Mouse (Mus musculus): ENCODE data around the gene Fam53b.

The Fam53b gene

GRCm38 (mm10) chr7:132765629-132766186, 48.0 kb downstream of the Fam53b start:
- no peak for DNase-seq (ENCODE audit: low spot score)

- no peak for DNase-seq (ENCODE audit: low spot score)
These were observed 48.7 kb downstream of the Fam53b start for GRCm38 (mm10) chr7:132764896-132765491.

GRCm38 (mm10) chr7:132764314-132764713, 49.4 kb downstream of the Fam53b start:
- no peak for DNase-seq (ENCODE audit: low spot score)

- no peak for DNase-seq (ENCODE audit: low spot score)
These were observed 49.8 kb downstream of the Fam53b start for GRCm38 (mm10) chr7:132763911-132764310.

- no peak for DNase-seq (ENCODE audit: low spot score)
These were observed 50.3 kb downstream of the Fam53b start for GRCm38 (mm10) chr7:132763351-132763750.

- no peak for DNase-seq (ENCODE audit: low spot score)
These were observed 52.3 kb downstream of the Fam53b start for GRCm38 (mm10) chr7:132761409-132761808.

- no peak for DNase-seq (ENCODE audit: low spot score)
These were observed 53.0 kb downstream of the Fam53b start for GRCm38 (mm10) chr7:132760589-132761180.

- DNase-seq (ENCODE audit: low spot score), result no peak
These were observed 53.8 kb downstream of the Fam53b start for GRCm38 (mm10) chr7:132759926-132760325.

- DNase-seq (ENCODE audit: low spot score), result no peak
These were observed 54.2 kb downstream of the Fam53b start for GRCm38 (mm10) chr7:132759405-132759891.

GRCm38 (mm10) chr7:132758875-132759274, 54.8 kb downstream of the Fam53b start:
- no peak for DNase-seq (ENCODE audit: low spot score)

GRCm38 (mm10) chr7:132756325-132756724, 57.4 kb downstream of the Fam53b start:
- no peak for DNase-seq (ENCODE audit: low spot score)

- DNase-seq (ENCODE audit: low spot score), result no peak
These were observed 59.3 kb downstream of the Fam53b start for GRCm38 (mm10) chr7:132754389-132754750.

GRCm38 (mm10) chr7:132753518-132754388, 59.9 kb downstream of the Fam53b start:
- no peak for DNase-seq (ENCODE audit: low spot score)

- DNase-seq (ENCODE audit: low spot score), result no peak
These were observed 62.0 kb downstream of the Fam53b start for GRCm38 (mm10) chr7:132751716-132752115.

- no peak for DNase-seq (ENCODE audit: low spot score)
These were observed 64.2 kb downstream of the Fam53b start for GRCm38 (mm10) chr7:132749504-132749903.

GRCm38 (mm10) chr7:132748076-132748769, 65.5 kb downstream of the Fam53b start:
- no peak for DNase-seq (ENCODE audit: low spot score)

GRCm38 (mm10) chr7:132747096-132747495, 66.6 kb downstream of the Fam53b start:
- no peak for DNase-seq (ENCODE audit: low spot score)

GRCm38 (mm10) chr7:132742912-132743311, 70.8 kb downstream of the Fam53b start:
- no peak for DNase-seq (ENCODE audit: low spot score)

GRCm38 (mm10) chr7:132739829-132740228, 73.9 kb downstream of the Fam53b start:
- no peak for DNase-seq (ENCODE audit: low spot score)

GRCm38 (mm10) chr7:132738844-132739243, 74.8 kb downstream of the Fam53b start:
- DNase-seq (ENCODE audit: low spot score), result no peak

GRCm38 (mm10) chr7:132736099-132736862, 77.4 kb downstream of the Fam53b start:
- DNase-seq (ENCODE audit: low spot score), result no peak
